Mouse (Mus musculus) liver, adult 2 months (tissue): Measurements from ENCODE around the gene Hspb9. TPM values are rescaled to one million over a fixed set of nuclear protein-coding genes. Genes with fewer than 3 reads are reported as not detected.

ENCODE experiments used
- DNase-seq: peaks from one replicate; pipeline ENCODE4 v3.0.0-alpha.2; 2011; ENCODE audit warnings: low read depth, low spot score; ENCODE audit errors: extremely low read depth
- H3K27ac ChIP-seq: fragments of 200-500 bp; replicated peaks from 2 replicates; pipeline ENCODE4 v1.5.1; 2012; ENCODE audit warnings: low read depth, mild to moderate bottlenecking, control low read depth, inconsistent platforms, low read length; ENCODE audit not compliant: insufficient read depth
- H3K27me3 ChIP-seq: fragments of 200-500 bp; 2 replicates; pipeline ENCODE4 v1.6.1; 2012; ENCODE audit warnings: mild to moderate bottlenecking, moderate library complexity, low read length, inconsistent platforms; ENCODE audit not compliant: control insufficient read depth, insufficient read depth
- H3K36me3 ChIP-seq: fragments of 200-500 bp; 2 replicates; pipeline ENCODE4 v1.6.1; 2012; ENCODE audit warnings: low read length, inconsistent platforms; ENCODE audit not compliant: control insufficient read depth, insufficient read depth
- H3K4me1 ChIP-seq: fragments of 200-500 bp; 2 replicates; pipeline ENCODE4 v1.6.1; 2011; ENCODE audit warnings: low read length; ENCODE audit not compliant: control insufficient read depth, insufficient read depth
- H3K4me3 ChIP-seq: fragments of 200-500 bp; 2 replicates; pipeline ENCODE4 v1.5.1; 2011; ENCODE audit warnings: low read depth, mild to moderate bottlenecking, control low read depth, low read length, moderate library complexity; ENCODE audit not compliant: insufficient read depth
- H3K79me2 ChIP-seq: fragments of 200-500 bp; 2 replicates; pipeline ENCODE4 v1.6.1; 2012; ENCODE audit warnings: inconsistent platforms, mild to moderate bottlenecking, low read length, moderate library complexity; ENCODE audit not compliant: control insufficient read depth, insufficient read depth
- H3K9ac ChIP-seq: fragments of 200-500 bp; 2 replicates; pipeline ENCODE4 v1.6.1; 2012; ENCODE audit warnings: low read depth, mild to moderate bottlenecking, control low read depth, inconsistent platforms, low read length
- CTCF ChIP-seq: fragments of 200-500 bp; IDR thresholded peaks from 2 replicates; pipeline ENCODE4 v1.5.1; 2011; ENCODE audit warnings: low read depth, low read length, control low read depth
- POLR2A ChIP-seq: fragments of 200-500 bp; IDR thresholded peaks from 2 replicates; pipeline ENCODE4 v1.6.1; 2011; ENCODE audit warnings: low read length, control low read depth; ENCODE audit not compliant: insufficient read depth; ENCODE audit errors: extremely low read depth
- whole genome bisulfite sequencing: fragments of 180-500 bp; shearing (Covaris S2); methylation state at CpG from one replicate; pipeline ENCODE4 v1.1.7; 2018; 5-methylcytosine and 5-hydroxymethylcytosine counted together
- polyA plus RNA-seq: library from polyadenylated mRNA; depleted of rRNA; stranded (reverse); fragments of >200 nt; gene quantifications from 2 replicates; pipeline ENCODE4 v1.2.3, GENCODE M21; 2012
- total RNA-seq: library from RNA; depleted of rRNA; stranded (reverse); fragments of >200 nt; gene quantifications from 2 replicates; pipeline ENCODE4 v1.2.3, GENCODE M21; 2014

Hspb9 gene
- total and polyA plus RNA-seq, 2 experiments: not detected

DNA sequence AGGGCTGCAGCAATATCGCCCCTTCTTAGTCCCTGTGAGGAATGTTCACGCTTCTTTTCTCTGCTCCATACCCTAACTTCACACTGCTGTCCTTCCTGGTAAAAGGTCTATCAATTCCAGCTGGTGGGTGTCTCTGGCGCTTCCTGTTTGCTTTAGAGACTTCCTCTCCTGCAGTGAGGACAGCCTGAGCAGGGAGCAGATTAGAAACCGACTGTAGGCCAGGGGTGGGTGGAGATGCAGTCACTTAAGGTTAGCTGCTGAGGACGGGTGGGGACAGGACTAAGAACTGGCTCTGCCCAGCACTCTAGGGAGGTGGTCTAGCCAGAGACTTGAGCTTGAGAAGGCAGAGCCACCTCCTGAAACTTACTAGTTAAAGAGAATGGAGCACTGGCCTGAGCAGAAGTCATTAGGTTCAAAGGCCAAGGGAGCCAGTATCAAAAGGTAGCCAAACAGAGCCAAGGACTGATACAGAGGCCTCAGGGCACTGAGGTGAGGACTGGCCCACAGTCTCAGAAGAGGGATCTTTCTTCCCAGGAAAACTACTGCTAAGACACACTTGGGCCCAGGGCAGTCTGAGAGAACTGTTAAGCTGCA, 11.4 kb downstream of the Hspb9 start:
- whole genome bisulfite sequencing: 36% methylated on average over 5 of the region's 5 CpGs
- DNase-seq: peak; percentile 61
- TF ChIP-seq POLR2A (no peak), CTCF (no peak)
- H3K79me2 ChIP-seq: peaks cover 25% of the 10 kb centered on the region; the same call in 1 of the 2 replicates
- H3K36me3 ChIP-seq: 0 out of 2 replicates have a peak, but pooled peaks cover 2% of the 10 kb centered on the region
- H3K4me3 ChIP-seq: no peak overlapping the region
- peak overlapping the region; percentile 82 for H3K27ac ChIP-seq
- H3K9ac ChIP-seq: peak overlapping the region; percentile 28; the same call in 1 of the 2 replicates
- H3K4me1 ChIP-seq: peaks cover 32% of the 10 kb centered on the region
- no peaks in the 10 kb centered on the region for H3K27me3 ChIP-seq

DNA sequence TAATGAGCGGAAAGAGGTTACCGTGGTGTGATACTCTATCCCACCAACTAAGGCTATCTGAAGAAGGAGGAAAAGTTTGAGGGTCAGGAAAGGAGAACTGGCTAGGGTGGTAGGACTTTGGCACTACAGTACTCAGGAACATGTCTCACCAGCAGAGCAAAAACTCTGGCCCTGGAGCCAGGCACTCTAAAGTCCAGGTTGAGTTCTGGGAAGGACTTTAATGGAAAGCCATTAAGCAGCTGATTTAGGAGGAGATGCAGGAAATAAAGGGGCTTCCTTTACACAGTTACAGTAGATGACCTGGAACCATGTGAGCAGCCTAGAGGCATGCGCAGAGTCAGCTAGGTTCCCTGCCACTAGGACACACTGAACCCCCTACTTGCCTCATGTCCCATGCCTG, 13.6 kb downstream of the Hspb9 start:
- Histone ChIP-seq H3K36me3 (0 out of 2 replicates have a peak, but pooled peaks cover 2% of the 10 kb centered on the region), H3K9ac (no peak overlapping the region), H3K27ac (no peak overlapping the region), H3K4me1 (peaks cover 28% of the 10 kb centered on the region), H3K79me2 (peaks cover 42% of the 10 kb centered on the region), H3K4me3 (no peak overlapping the region), H3K27me3 (no peaks in the 10 kb centered on the region)
- 85% methylated on average over 3 of the region's 3 CpGs for WGBS
- peak; percentile 40 for DNase-seq
- TF ChIP-seq CTCF (no peak), POLR2A (no peak)

DNA sequence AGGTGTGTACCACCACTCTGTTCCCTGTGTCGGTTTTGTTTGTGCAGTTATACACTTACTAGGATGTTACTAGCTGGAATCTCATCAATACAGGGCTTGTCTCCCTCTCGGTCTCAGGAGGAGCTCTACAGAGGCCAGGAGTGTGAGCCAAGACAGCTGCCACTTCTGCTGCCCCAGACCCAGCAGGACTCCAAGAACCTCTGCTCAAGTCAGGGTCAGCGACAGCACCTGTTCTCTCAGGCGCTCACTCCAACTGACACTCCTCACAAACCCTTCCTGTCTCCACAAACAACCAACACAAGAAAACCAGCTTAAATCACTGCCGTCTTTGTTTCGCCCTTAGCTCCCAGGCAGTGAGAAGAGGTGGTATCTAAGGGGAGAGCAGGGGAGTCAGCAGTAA, 15.0 kb downstream of the Hspb9 start:
- H3K9ac ChIP-seq: no peak overlapping the region
- DNase-seq: no peak
- TF ChIP-seq CTCF: no peak
- no peak for TF ChIP-seq POLR2A

DNA sequence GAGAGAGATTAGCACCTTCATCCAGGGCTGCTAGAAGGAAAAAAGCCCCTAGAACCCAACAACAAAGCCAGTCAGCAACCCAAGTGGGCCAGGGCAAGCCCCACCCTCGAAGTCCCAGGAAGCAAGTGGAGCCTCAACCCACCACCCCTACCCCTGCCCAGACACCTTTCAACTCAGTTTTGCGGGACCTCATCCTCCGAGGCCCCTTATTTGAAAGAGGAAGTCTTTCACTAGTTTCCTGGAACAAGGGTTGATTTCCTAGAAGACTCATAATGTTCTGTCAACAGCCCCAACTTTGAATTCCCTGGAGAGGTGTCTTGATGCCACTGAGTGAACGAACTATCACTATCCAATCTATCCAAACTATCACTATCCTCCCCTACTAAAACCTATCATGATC, 16.3 kb downstream of the Hspb9 start:
- H3K9ac ChIP-seq: no peak overlapping the region
- 82% methylated on average over 4 of the region's 4 CpGs for WGBS
- H3K36me3 ChIP-seq: peaks cover 4% of the 10 kb centered on the region; the same call in 1 of the 2 replicates
- no peak overlapping the region for H3K27ac ChIP-seq
- H3K4me1 ChIP-seq: peaks cover 13% of the 10 kb centered on the region
- H3K4me3 ChIP-seq: no peak overlapping the region
- H3K79me2 ChIP-seq: peaks cover 56% of the 10 kb centered on the region
- no peak for TF ChIP-seq POLR2A
- no peak for TF ChIP-seq CTCF
- H3K27me3 ChIP-seq: no peaks in the 10 kb centered on the region
- DNase-seq: no peak

More for the DNA sequence above, 15.0 kb downstream of the Hspb9 start:
- Histone ChIP-seq H3K4me1 (peaks cover 22% of the 10 kb centered on the region), H3K36me3 (peaks cover 4% of the 10 kb centered on the region; the same call in 1 of the 2 replicates), H3K27ac (no peak overlapping the region), H3K27me3 (no peaks in the 10 kb centered on the region), H3K4me3 (no peak overlapping the region), H3K79me2 (peaks cover 46% of the 10 kb centered on the region)
- 87% methylated on average over 6 of the region's 6 CpGs for WGBS

DNA sequence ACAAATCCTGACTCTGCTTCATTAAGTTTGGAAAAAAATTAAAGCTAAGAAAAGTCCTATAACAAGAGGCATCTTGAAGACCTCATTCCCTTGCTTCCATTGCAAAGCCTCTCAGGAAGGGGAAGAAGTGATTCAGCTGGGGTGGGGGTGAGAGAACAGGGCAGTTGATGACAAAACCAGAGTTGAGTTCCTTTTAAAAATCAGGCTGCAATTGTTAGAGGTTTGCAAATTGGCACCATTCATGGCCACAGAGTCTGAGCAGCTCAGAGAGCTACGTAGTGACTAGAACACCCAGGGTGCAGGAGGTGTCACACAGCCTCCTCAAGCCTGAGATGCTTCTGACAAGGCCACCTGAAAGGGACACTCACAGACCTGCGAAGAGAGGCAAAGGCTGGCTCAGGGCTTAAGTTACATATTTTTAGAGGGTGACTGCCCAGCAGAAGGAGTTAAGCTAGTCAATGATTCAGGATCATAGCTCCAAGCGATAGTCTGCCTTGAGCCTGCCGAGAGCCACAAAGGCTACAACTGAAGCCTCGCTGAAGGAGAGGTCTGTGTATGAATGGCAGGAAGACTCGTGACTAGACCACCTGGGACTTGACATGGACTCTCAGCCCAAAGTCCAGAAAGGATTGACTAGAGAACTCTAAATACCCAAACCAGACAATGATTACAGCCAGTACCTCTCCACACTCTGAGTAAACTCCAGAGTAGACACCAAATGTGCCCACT, 17.0 kb downstream of the Hspb9 start:
- peaks cover 4% of the 10 kb centered on the region; the same call in 1 of the 2 replicates for H3K36me3 ChIP-seq
- no peak overlapping the region for H3K9ac ChIP-seq
- DNase-seq: no peak
- peaks cover 63% of the 10 kb centered on the region for H3K79me2 ChIP-seq
- H3K27me3 ChIP-seq: no peaks in the 10 kb centered on the region
- no peak for TF ChIP-seq CTCF
- TF ChIP-seq POLR2A: no peak
- WGBS: 80% methylated on average over 6 of the region's 6 CpGs
- no peak overlapping the region for H3K27ac ChIP-seq
- no peak overlapping the region for H3K4me3 ChIP-seq
- peaks cover 10% of the 10 kb centered on the region for H3K4me1 ChIP-seq
